9 mouse cellular contexts compared by ENCODE assay signal in genomic region chr2:66799676-66800249, GRCm38 (mm10). TPM values are rescaled to one million over a fixed set of nuclear protein-coding genes. Genes with fewer than 3 reads are reported as not detected.
DNase-seq lines count a peak whose midpoint lies in the region; ATAC-seq and TF ChIP-seq lines count a peak whose summit lies in the region.
"Had no signal": no experiment of that assay in that cellular context is flagged by ENCODE, and none has a peak within 500 bp of the region (broad histone marks: within the 10 kb centered on the region; RNA-seq: fewer than 3 reads in every experiment).

No protein-coding gene starts in this region.

- no peak overlapping the region for H3K4me3 ChIP-seq in limb, embryonic 14.5 days (replicated peaks; ENCODE audit: low read length)
- H3K4me3 ChIP-seq in limb, embryonic 10.5 days, result no peak overlapping the region
- no peak overlapping the region for H3K4me3 ChIP-seq in midbrain, embryonic 13.5 days (replicated peaks)
- H3K4me3 ChIP-seq: embryonic facial prominence, embryonic 12.5 days had no signal

- H3K4me1 ChIP-seq in limb, embryonic 14.5 days (ENCODE audit: control insufficient read depth, insufficient read depth, low read length), result no peaks in the 10 kb centered on the region
- no peaks in the 10 kb centered on the region for H3K4me1 ChIP-seq in limb, embryonic 10.5 days
- no peaks in the 10 kb centered on the region for H3K4me1 ChIP-seq in midbrain, embryonic 13.5 days (replicated peaks)
- H3K4me1 ChIP-seq: embryonic facial prominence, embryonic 12.5 days had no signal

- TF ChIP-seq POLR2A in limb, embryonic 14.5 days (IDR thresholded peaks at IDR 0.05; ENCODE audit: borderline replicate concordance, extremely low read depth, insufficient read depth, insufficient read length), result no peak

- 46% methylated on average over 4 of the region's 4 CpGs for WGBS in limb, embryonic 14.5 days
- WGBS in limb, embryonic 10.5 days, result 54% methylated on average over 4 of the region's 4 CpGs
- 45% methylated on average over 4 of the region's 4 CpGs for WGBS in midbrain, embryonic 13.5 days

- ATAC-seq in limb, embryonic 14.5 days (ENCODE audit: low FRiP score, low read depth), result no peak
- ATAC-seq in midbrain, embryonic 13.5 days, result peak; percentile 53

- H3K4me2 ChIP-seq in limb, embryonic 14.5 days (replicated peaks; ENCODE audit: low read depth, low read length, severe bottlenecking), result no peak overlapping the region
- no peak overlapping the region for H3K4me2 ChIP-seq in midbrain, embryonic 13.5 days (replicated peaks)
- H3K4me2 ChIP-seq: embryonic facial prominence, embryonic 12.5 days had no signal

- H3K9me3 ChIP-seq in limb, embryonic 14.5 days (ENCODE audit: control insufficient read depth, low read length), result no peaks in the 10 kb centered on the region
- no peaks in the 10 kb centered on the region for H3K9me3 ChIP-seq in limb, embryonic 10.5 days (replicated peaks)
- H3K9me3 ChIP-seq in midbrain, embryonic 13.5 days, result no peaks in the 10 kb centered on the region
- H3K9me3 ChIP-seq: embryonic facial prominence, embryonic 12.5 days had no signal

- peak; percentile 6 for DNase-seq in adrenal gland, postnatal 14 days
- no peak for DNase-seq in adrenal gland, adult 2 months
- DNase-seq in limb, embryonic 14.5 days (ENCODE audit: low spot score), result peak; percentile 58
- no peak for DNase-seq in limb, embryonic 10.5 days (ENCODE audit: low spot score)
- peak; percentile 55 to 63 for DNase-seq in cerebellum, postnatal 14 days
- no peak for DNase-seq in spleen, adult 18-20 months
- DNase-seq in spleen, adult 12 weeks (ENCODE audit: low spot score), result no peak

- no peak overlapping the region for H3K9ac ChIP-seq in limb, embryonic 14.5 days (ENCODE audit: low read depth, low read length, severe bottlenecking)
- no peak overlapping the region for H3K9ac ChIP-seq in midbrain, embryonic 13.5 days (replicated peaks)
- H3K9ac ChIP-seq: embryonic facial prominence, embryonic 12.5 days had no signal

- H3K27me3 ChIP-seq in limb, embryonic 14.5 days (ENCODE audit: control insufficient read depth, insufficient read depth, low read length), result no peaks in the 10 kb centered on the region
- H3K27me3 ChIP-seq in limb, embryonic 10.5 days (ENCODE audit: low read depth, poor library complexity, severe bottlenecking), result no peaks in the 10 kb centered on the region
- H3K27me3 ChIP-seq in midbrain, embryonic 13.5 days, result no peaks in the 10 kb centered on the region
- H3K27me3 ChIP-seq: embryonic facial prominence, embryonic 12.5 days had no signal

- no peak overlapping the region for H3K27ac ChIP-seq in limb, embryonic 14.5 days (replicated peaks; ENCODE audit: low read depth, low read length)
- no peak overlapping the region for H3K27ac ChIP-seq in limb, embryonic 10.5 days
- no peak overlapping the region for H3K27ac ChIP-seq in midbrain, embryonic 13.5 days
- H3K27ac ChIP-seq: embryonic facial prominence, embryonic 12.5 days had no signal

- H3K36me3 ChIP-seq in limb, embryonic 14.5 days (ENCODE audit: control insufficient read depth, insufficient read depth, low read length), result no peaks in the 10 kb centered on the region
- H3K36me3 ChIP-seq in limb, embryonic 10.5 days, result no peaks in the 10 kb centered on the region
- H3K36me3 ChIP-seq in midbrain, embryonic 13.5 days, result no peaks in the 10 kb centered on the region
- H3K36me3 ChIP-seq: embryonic facial prominence, embryonic 12.5 days had no signal

RNA-seq across cellular contexts. Expression of gene Scn7a, which starts 15.0 kb away (rescaled TPM):
- 7.6 and 9.7 TPM in 2 replicates for total RNA-seq in adrenal gland, postnatal 14 days (2021)
- total RNA-seq in adrenal gland, adult 2 months (2021), result 10 to 100 TPM in 1 of 2 experiments, 1 to 10 TPM in 1; 5.7 to 10.9 TPM
- polyA plus RNA-seq in adrenal gland, adult 2 months (2012; rRNA removed), result 0.48 and 0.52 TPM in 2 replicates
- 0.16 and 0.22 TPM in 2 replicates for polyA plus RNA-seq in limb, embryonic 14.5 days (2012; rRNA removed)
- 0.10 and 0.12 TPM in 2 replicates for polyA plus RNA-seq in limb, embryonic 14.5 days (2014; fragmentation: Nextera tagmentation; extraction: Ambion mirVana)
- polyA plus RNA-seq in limb, embryonic 10.5 days (2016; fragmentation: Nextera tagmentation; extraction: Ambion mirVana), result 0.01 TPM in 1 of 2 replicates, not detected in the other
- polyA plus RNA-seq in midbrain, embryonic 13.5 days (2015; fragmentation: Nextera tagmentation; extraction: Ambion mirVana), result 0.13 and 0.24 TPM in 2 replicates

Comparison
In these comparisons a context has a peak if more than half of its experiments do, and no peak if none do; other contexts are left out.
1. DNase-seq: peak in adrenal gland, postnatal 14 days (single experiment), limb, embryonic 14.5 days (single experiment) and cerebellum, postnatal 14 days (2 of 2); none in adrenal gland, adult 2 months (single experiment), limb, embryonic 10.5 days (single experiment), spleen, adult 18-20 months (0 of 2) and spleen, adult 12 weeks (single experiment).